Mouse (Mus musculus): Measurements from ENCODE around the gene Nbea.
A peak's percentile ranks its signal among the peaks of the same experiment; 100 is the strongest.

Nbea gene

GRCm38 (mm10) chr3:56183159-56184133, at the start of gene Nbea:
Gene Nbea, minus strand, starts transcription at chr3:56183701.
- DNase-seq (ENCODE audit: low spot score in 2 of 2), result peak in 1 of 2 experiments; percentile 28

DNA sequence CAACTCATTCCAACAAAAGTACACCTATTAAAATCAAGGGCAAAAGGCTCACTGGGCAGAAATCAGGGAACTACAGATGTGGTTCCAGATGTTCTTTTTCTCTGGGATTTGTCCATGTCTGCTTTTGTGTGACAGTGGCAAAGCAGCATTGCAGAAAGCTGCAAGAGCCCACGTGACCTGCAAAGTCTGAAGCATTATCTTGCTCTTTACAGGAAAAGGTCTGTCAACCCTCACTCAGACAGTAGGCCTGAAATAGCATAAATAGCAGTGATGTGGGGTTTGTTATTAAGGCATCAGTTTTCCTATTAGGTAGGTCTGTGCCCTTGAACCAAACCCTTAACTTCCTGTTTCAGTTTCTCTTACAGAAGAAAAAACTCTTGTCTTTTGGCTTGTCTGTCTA, 45.8 kb upstream of the Nbea start:
- no peak for DNase-seq (ENCODE audit: low spot score in 2 of 2)

GRCm38 (mm10) chr3:56215989-56216388, 32.5 kb upstream of the Nbea start:
- DNase-seq (ENCODE audit: low spot score in 2 of 2), result no peak

DNA sequence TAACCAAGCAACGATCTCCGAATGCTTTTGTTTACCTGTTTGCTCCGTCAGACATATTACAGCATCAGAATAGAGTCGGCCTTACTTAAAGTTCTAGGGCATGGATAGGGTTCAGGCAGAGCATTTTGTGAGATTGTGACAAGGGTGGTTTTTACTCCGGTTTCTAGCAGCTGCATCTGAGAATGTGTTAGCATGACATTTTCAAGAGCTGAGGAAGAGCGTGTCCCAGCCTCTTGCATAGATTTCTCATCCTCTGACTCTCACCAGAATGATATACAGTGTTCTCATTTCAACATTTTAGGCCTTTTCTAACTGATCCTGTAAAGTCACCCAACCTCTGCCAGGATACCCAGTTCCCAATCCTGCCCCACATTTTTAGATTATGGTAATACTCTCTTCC, 20.5 kb upstream of the Nbea start:
- no peak for DNase-seq (ENCODE audit: low spot score in 2 of 2)

DNA sequence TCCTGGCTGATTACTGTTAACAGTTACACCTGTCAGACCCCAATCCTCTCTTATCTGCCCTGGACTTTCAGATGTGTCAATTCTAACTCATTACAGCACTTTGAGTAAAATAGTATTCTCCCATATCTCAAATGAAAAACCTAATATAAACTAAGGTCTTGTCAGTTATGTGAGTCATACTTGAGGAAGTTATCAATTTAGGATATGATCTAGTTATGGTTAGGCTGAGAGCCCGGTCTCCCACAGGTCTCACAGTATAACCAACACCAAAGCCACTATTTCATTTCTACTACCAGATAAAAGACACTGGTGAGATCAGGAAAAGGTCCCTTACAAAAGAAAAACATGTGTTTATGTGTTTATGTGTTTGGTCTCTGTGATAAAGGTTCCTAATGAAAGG, 4.7 kb upstream of the Nbea start:
- no peak for DNase-seq (ENCODE audit: low spot score in 2 of 2)

GRCm38 (mm10) chr3:56187131-56187779, 3.8 kb upstream of the Nbea start:
- DNase-seq (ENCODE audit: low spot score in 2 of 2), result no peak

DNA sequence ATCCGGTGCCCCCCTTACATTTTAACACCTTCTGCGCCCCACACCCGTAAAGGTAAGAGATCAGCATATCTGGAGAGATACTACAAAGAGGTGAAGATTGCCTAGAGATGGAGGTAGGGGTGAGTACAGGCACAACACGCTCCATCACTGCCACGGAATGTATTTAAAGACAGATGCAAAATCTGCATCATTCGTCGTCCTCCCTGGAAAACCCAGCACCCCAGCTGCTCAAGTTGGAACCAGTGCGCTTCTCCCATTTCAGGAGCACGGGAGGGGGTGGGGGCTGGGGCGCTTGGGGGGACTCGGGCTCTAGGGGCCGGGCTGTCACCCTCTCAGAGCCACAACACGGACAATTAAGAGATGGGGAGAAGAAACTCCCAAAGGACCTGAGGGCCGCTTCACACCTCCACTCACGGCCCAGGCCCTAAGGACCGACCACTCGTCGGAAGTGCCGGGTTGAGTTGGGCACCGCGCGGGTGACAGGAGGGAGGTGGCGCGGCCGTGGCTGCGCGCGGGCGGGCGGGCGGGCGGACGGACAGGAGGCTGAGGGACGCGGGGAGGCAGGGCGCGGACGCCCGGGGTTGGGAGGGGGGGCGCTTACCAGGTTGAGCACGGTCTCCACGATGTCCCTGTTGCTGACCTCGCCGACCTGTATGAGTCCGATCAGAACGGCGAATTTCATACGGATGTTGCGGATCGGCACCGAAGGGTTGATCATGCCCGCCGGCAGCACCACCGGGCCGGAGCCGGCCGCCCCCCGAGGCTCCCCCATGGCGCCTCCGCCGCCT, 936 bp downstream of the Nbea start:
- DNase-seq (ENCODE audit: low spot score in 2 of 2), result no peak

- DNase-seq (ENCODE audit: low spot score in 2 of 2), result no peak
Measured at GRCm38 (mm10) chr3:56181991-56182370, 1.5 kb downstream of the Nbea start.

- no peak for DNase-seq (ENCODE audit: low spot score in 2 of 2)
Measured at GRCm38 (mm10) chr3:56181025-56181424, 2.5 kb downstream of the Nbea start.

GRCm38 (mm10) chr3:56157864-56158263, 25.6 kb downstream of the Nbea start:
- DNase-seq (ENCODE audit: low spot score in 2 of 2), result no peak

DNA sequence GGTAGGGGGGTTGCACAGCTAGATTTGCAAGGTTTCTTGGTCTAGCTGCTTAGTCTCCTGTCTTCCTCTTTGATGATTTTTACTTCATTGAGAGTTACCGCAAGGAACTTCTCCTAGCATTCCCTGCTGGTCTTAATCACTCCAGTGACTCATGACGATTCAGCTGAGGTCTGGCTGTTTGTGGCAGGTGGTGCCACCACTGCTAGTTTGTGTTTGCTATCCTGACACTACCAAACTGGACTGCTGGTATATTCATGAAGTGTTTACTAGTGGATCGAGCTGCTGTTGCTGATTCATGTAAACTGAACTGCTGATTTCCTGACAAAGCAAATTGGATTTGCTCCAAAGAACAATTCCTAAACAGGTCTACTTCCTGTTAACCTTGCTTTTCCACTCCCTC, 56.8 kb downstream of the Nbea start:
- no peak for DNase-seq (ENCODE audit: low spot score in 2 of 2)

DNA sequence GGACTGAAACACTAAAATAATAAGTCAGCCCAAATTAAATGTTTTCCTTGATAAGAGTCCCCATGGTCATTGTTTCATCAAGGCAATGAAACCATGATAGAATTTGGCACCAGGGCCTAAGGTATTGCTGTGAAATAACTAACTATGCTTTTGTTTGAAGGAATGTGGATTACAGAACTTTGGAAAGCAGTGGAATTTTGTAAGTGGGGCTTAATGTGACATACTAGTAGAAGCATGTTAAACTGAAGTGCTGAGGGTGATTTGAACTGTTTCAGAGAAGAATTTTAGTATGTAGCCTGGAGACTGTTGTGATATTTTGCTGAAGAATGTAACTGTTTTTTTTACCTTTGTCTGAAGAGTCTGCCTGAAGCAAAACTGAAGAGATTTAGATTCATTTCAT, 66.9 kb downstream of the Nbea start:
- DNase-seq (ENCODE audit: low spot score in 2 of 2), result no peak

DNA sequence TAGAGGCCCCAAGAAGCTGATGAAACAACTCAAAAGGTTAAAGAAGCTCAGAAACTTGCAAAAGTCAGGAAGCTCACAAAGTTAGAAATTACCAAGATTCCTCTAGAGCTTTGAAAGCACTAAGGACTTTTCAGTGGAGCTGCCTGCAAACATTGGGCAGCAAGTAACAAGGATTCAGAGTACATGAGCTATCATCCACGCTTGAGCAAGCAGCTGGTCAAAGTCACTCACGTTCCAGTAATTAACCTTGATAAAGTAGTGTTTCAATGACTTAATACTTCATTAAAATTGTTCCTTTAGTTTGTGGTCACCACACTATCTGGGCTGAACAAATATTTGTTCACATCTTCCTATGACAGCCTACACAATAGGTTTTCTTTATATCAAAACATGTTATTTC, 75.4 kb downstream of the Nbea start:
- no peak for DNase-seq (ENCODE audit: low spot score in 2 of 2)

DNA sequence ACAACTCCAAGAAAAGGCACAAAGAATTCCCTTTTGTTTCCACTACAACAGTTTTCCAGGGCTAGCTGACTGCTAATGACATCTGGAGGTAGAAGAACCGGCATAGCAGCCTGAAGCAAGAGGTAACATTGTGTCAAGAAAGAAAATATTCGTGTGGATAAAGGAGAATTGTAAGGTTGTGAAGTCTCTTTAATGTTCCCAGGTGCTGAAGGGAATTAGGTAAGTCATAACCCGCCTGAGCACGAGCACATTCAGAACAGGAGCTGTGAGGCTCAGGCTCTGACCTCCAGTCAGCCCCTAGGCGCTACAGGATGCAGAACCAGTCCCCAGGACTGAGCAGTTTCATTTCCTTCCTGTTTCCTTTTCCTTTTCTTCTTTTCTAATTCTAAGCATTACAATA, 86.4 kb downstream of the Nbea start:
- no peak for DNase-seq (ENCODE audit: low spot score in 2 of 2)

DNA sequence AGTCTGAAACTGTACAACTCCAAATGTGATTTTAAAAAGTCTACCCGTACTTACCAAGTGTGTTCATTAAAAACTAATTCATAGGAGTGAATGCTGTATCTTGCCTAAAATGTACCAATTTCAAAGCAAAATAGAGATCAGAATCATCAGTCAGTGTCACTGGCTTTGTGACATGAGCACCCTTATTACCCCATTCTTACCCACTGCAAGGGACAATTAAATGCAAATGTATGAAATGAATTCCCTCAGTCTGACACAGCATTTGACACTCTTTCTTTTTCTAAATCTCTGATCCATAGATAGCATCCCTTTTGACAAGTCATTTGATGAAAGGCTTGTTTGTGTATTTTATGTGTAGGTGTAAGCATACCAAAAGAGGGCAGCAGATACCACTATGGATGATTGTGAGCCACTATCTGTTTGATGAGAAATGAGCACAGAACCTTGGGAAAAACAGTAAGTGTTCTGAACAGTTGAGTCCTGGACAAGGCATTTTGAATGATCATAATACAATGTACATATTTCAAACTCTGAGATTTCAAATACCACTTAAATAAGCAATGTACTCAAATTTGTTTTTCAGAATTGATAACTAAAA, 104.4 kb downstream of the Nbea start:
- DNase-seq (ENCODE audit: low spot score in 2 of 2), result no peak

DNA sequence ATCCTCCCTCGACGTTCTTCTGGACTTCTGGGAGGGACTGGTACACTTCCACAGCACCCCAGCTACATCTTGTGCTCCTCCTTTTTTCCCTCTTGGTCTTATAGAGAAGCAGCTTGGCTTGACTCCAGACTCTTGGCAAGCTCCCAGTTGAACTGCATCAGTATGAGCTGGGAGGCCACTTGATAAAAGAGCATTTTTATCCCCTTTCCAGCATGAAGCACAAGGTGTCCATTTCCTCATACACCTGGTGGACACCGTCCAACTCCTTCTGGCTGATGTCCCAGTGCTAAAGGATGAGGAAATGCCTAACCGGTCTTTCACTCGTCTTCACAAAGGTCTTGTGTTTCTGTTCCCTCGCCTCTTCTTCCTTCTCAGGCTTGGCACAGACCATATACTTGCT, 115.7 kb downstream of the Nbea start:
- no peak for DNase-seq (ENCODE audit: low spot score in 2 of 2)

GRCm38 (mm10) chr3:56066360-56067040, 117.0 kb downstream of the Nbea start:
- DNase-seq (ENCODE audit: low spot score in 2 of 2), result no peak

- DNase-seq (ENCODE audit: low spot score in 2 of 2), result no peak
Measured at GRCm38 (mm10) chr3:56065234-56065633, 118.3 kb downstream of the Nbea start.

DNA sequence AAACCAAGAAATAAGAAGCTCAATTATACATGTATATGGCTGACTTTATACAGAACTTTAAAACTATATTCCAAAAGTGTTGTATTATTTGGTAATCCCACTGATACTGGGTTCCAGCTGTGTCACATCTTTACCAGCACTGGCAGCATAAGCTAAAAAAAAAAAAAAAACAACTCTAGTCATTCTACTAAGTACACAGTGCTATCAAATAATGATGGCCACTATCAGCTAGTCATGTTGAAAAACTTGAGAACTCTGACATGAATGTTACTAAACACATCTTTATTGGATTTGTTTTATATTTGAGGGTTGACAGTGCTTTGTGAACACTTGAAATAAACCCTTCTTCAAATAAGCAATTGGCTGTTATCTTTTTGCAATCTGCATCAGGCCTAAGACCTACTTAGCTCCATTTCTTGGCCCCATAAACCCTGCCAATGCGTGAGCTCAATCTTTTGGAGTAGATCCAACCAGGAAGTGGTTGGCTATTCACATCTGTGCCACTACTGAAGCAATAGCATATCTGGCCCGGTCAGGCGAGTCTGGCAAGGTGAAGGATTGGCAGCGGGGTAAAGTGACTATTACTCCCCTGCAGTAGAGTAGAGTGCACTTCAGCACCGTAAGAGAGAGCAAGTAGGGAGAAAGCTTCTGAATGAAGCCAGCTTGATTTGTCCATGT, 137.7 kb downstream of the Nbea start:
- no peak for DNase-seq (ENCODE audit: low spot score in 2 of 2)

DNA sequence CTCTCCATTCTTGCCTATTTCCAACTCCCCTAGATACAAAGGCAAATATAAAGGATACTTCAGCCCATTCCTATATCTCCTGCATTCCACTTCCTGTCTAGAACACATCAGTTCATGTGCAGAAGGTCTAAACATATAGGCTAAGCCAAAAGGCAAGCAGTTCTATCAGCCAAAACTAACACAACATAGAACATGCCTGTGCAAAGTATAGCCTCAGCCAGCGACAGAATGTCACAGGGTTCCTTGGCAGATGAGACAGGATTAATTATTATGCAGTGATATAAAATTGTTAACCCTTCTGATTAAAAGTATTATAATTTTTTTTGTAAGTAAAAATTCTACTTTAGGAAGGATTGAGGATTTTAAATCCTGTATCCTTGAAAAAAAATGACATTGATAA, 140.4 kb downstream of the Nbea start:
- DNase-seq (ENCODE audit: low spot score in 2 of 2), result no peak

DNA sequence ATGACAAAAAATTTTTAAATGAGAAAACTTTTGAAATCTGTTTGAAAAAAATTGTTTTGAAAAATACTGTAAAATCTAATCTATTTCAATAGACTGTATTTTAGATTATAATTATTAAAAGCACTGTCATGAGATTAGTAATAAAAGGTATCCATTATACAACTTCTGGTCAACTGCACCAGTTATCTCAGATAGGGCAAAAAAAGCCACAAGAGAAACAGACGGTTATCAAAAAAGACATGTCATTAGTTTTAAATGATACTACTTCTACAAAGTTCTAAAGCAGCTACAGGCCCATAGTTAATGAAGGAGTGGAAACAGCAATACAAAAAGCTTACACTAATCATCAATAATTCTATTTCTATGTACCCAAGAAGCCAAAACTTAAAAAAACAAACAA, 144.0 kb downstream of the Nbea start:
- no peak for DNase-seq (ENCODE audit: low spot score in 2 of 2)

Measured in thymus, postnatal 10 days (tissue).